Mouse (Mus musculus) frontal cortex, postnatal 14 days (tissue): ENCODE measurements around the gene Pde7b.
A peak's percentile ranks its signal among the peaks of the same experiment; 100 is the strongest.
"Not testable (repeated sequence)": the region's sequence is repeated elsewhere in the genome, so short reads cannot be mapped to it uniquely, and the experiment has no call there.

Source experiments
- DNase-seq, 2 experiments: peaks; one replicate each; pipeline ENCODE4 v3.0.0; 2022; ENCODE audit warnings: low spot score in 2 of 2

Gene Pde7b

GRCm38 (mm10) chr10:20548833-20549710 lies 175.8 kb downstream of the Pde7b start:
- no peak for DNase-seq

- peak; percentile 25 to 32 for DNase-seq
These were observed 176.8 kb downstream of the Pde7b start for GRCm38 (mm10) chr10:20547951-20548551.

- DNase-seq, result no peak
These were observed 181.8 kb downstream of the Pde7b start for GRCm38 (mm10) chr10:20543121-20543520.

- no peak for DNase-seq
These were observed 191.1 kb downstream of the Pde7b start for GRCm38 (mm10) chr10:20533811-20534210.

- DNase-seq, result no peak
These were observed 193.0 kb downstream of the Pde7b start for GRCm38 (mm10) chr10:20531921-20532320.

- peak in 1 of 2 experiments; percentile 27 for DNase-seq
These were observed 196.1 kb downstream of the Pde7b start for GRCm38 (mm10) chr10:20528544-20529411.

- DNase-seq, result no peak
These were observed 197.1 kb downstream of the Pde7b start for GRCm38 (mm10) chr10:20527737-20528136.

GRCm38 (mm10) chr10:20518529-20518889 lies 206.4 kb downstream of the Pde7b start:
- DNase-seq, result no peak

GRCm38 (mm10) chr10:20517756-20518528 lies 206.9 kb downstream of the Pde7b start:
- DNase-seq, result not testable (repeated sequence)

GRCm38 (mm10) chr10:20513891-20514290 lies 211.0 kb downstream of the Pde7b start:
- no peak for DNase-seq

GRCm38 (mm10) chr10:20513461-20513860 lies 211.4 kb downstream of the Pde7b start:
- no peak for DNase-seq

GRCm38 (mm10) chr10:20509819-20510218 lies 215.1 kb downstream of the Pde7b start:
- DNase-seq, result no peak

- DNase-seq, result no peak
These were observed 216.4 kb downstream of the Pde7b start for GRCm38 (mm10) chr10:20508497-20508896.

GRCm38 (mm10) chr10:20507732-20508412 lies 217.0 kb downstream of the Pde7b start:
- no peak for DNase-seq

- no peak for DNase-seq
These were observed 217.8 kb downstream of the Pde7b start for GRCm38 (mm10) chr10:20507069-20507468.

GRCm38 (mm10) chr10:20505454-20505853 lies 219.4 kb downstream of the Pde7b start:
- no peak for DNase-seq

- DNase-seq, result no peak
These were observed 220.1 kb downstream of the Pde7b start for GRCm38 (mm10) chr10:20504800-20505199.

- DNase-seq, result no peak
These were observed 221.4 kb downstream of the Pde7b start for GRCm38 (mm10) chr10:20503265-20504025.

- DNase-seq, result no peak
These were observed 223.7 kb downstream of the Pde7b start for GRCm38 (mm10) chr10:20501221-20501620.

GRCm38 (mm10) chr10:20495051-20495450 lies 229.8 kb downstream of the Pde7b start:
- DNase-seq, result no peak
